Mouse (Mus musculus): ENCODE measurements at regions not wholly inside any gene's neighbourhood (a gene's known extent, or its start where the extent isn't known, plus 50 kb on each side); places are given as distances from the start of the nearest gene placed in this dataset.
A peak's percentile ranks its signal among the peaks of the same experiment; 100 is the strongest.

GRCm38 (mm10) chr10:115025950-115026349 is 158.9 kb downstream of the Tph2 start:
- no peak for DNase-seq (ENCODE audit: low spot score in 2 of 2)

- no peak for DNase-seq (ENCODE audit: low spot score in 2 of 2)
These were observed 165.4 kb downstream of the Tph2 start for GRCm38 (mm10) chr10:115019443-115019842.

DNA sequence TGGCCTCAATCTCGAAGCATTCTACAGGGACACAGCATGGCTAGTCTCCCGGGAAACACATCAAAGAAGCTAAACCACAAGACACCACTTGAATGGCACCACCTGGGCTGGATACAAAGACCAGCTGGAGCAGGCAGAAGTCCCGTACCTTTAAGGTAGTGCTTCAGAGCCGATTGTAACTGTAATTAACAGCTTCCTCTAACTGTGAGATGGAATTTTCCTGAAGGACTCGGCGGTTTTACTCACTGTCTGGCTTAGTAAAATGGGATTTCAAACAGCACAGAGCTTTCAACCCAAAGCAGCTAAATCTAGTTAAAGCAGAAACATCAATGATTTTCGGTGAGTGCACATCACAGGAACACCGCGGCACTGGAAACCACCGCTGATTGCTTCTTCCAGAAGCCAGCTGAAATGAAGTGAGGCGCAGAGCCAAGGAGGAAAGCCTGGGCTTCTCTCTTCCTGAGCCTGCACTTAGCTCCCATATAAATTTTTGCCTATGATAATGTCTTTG is 171.3 kb downstream of the Tph2 start:
- peak in 1 of 2 experiments; percentile 31 for DNase-seq (ENCODE audit: low spot score in 2 of 2)

GRCm38 (mm10) chr10:115012922-115013321 is 171.9 kb downstream of the Tph2 start:
- no peak for DNase-seq (ENCODE audit: low spot score in 2 of 2)

DNA sequence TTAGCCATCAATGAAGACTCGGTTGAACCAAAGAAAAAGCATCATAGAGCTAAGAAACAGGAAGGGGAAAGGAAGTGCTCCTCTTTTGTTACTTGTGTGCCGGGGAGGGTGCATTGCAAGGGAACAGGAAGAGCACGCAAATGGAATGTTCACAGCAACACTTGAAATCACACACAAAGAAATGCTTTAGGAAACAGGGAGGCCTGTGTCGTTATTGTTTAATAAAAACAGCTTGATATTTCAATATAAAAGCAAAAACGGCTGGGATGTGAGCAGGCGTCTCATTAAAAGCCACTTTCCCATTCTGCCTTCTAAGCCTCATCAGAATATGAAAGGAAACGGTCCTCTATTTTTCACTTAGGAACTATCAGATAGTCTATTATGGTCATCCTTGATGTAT is 172.5 kb downstream of the Tph2 start:
- no peak for DNase-seq (ENCODE audit: low spot score in 2 of 2)

DNA sequence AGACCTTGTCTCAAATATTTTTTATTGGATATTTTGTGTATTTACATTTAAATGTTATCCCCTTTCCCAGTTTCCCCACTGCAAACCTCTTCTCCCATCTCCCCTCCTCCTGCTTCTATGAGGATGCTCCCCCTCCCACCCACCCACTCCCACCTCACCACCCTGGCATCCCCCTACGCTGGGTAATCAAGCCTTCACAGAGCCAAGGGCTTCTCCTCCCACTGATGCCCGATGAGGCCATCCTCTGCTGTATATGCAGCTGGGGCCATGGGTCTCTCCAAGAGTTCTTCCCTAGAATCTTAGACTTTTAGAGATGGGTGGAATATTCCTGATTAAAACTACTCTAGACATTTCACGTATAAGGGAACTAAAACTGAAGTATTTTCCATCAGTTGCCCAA is 172.9 kb downstream of the Tph2 start:
- DNase-seq (ENCODE audit: low spot score in 2 of 2), result no peak

- DNase-seq (ENCODE audit: low spot score in 2 of 2), result no peak
These were observed 188.4 kb downstream of the Tph2 start for GRCm38 (mm10) chr10:114996400-114996799.

DNA sequence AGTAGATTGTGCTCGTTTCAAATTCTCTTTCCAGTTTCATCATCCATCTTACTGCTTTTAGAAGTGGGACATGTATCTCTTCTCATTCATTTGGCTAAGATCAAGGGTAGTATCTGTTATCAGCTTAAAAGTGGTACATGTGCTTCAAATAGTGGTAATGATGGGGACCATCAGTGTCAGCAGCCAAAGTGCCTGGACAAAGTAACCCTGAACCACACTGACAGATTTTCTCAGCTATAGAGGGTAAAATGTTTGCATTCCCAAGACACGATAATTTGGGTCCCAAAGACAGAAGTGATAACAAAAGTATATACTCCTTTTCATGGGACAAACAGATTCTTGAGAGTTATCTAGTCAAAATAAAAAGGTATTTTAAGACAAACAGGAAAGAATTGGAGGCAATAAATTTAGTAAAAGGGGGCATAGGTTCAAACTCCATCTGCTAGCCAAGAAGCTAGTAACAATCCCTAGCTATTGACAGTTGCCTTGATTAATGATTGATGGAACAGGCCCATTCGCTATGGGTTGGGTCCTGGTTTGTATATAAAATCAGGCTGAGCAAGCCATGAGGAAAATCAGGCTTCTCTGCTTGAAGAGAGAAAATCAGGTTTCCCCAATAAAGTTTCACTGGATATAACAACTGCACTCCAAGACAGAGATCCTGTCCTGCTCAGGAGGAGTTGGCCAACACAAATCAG is 189.5 kb downstream of the Tph2 start:
- DNase-seq (ENCODE audit: low spot score in 2 of 2), result no peak

- DNase-seq (ENCODE audit: low spot score in 2 of 2), result no peak
These were observed 186.5 kb upstream of the Trhde start for GRCm38 (mm10) chr10:114988453-114989226.

GRCm38 (mm10) chr10:114972364-114972763 is 170.3 kb upstream of the Trhde start:
- no peak for DNase-seq (ENCODE audit: low spot score in 2 of 2)

GRCm38 (mm10) chr10:114963656-114964055 is 161.5 kb upstream of the Trhde start:
- no peak for DNase-seq (ENCODE audit: low spot score in 2 of 2)

DNA sequence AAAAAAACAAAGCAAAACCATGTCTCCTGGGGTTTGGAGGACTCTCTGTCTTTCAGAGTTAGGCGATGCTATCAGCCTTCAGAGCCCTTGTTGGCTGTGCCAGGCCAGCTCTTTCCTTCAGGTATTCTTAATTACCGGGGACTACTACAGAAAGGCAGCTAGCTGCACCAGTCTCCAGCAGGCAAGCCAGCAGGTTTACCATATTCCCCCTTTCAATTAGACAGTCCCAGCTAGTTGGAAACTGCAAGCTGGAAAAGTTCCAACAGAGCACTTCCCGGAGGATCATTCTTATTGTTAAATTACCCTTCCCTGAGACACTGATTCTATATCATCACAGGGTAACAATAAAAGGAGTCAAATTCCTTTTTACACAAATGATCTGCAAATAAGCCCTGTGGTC is 155.8 kb upstream of the Trhde start:
- DNase-seq (ENCODE audit: low spot score in 2 of 2), result no peak

- DNase-seq (ENCODE audit: low spot score in 2 of 2), result no peak
These were observed 154.2 kb upstream of the Trhde start for GRCm38 (mm10) chr10:114956257-114956656.

- DNase-seq (ENCODE audit: low spot score in 2 of 2), result no peak
These were observed 153.5 kb upstream of the Trhde start for GRCm38 (mm10) chr10:114955608-114956007.

GRCm38 (mm10) chr10:114953358-114953757 is 151.3 kb upstream of the Trhde start:
- no peak for DNase-seq (ENCODE audit: low spot score in 2 of 2)

DNA sequence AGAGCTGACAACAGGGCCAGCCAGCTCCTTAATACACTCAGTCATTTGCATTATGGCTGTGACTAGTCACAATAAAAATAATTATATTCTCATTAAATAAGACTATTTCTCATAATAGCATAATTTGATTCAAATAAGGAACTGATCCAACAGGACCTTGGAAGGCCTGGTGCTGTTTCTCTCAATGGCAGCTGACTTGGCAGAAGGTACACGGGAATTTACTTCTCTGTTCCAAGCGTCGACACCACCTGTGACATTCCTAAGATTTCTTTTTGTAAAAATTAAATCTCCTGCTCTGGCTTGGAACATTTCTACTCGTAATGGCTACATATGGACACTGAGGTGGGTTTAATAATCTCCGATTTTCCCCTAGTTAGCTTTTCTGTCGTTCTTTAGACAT is 147.1 kb upstream of the Trhde start:
- DNase-seq (ENCODE audit: low spot score in 2 of 2), result no peak

DNA sequence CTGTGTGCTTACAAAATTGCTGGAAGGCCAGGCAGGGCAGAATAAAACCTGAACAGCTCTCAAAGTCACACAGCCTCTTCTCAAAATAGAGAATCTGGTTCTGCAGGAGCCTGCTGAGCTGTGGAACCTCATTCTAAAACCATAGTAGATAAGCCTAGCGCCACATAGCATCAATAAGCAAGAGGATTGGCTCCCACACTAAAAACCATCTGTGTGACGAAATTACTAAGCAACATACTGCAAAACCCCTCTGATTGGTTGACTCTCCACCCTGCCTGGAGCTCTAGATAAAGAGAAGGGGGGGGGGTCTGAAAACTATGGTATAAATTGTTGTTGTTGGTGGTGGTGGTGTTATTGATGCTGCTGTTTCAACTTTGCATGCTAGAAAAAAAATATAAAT is 122.6 kb upstream of the Trhde start:
- no peak for DNase-seq (ENCODE audit: low spot score in 2 of 2)

- no peak for DNase-seq (ENCODE audit: low spot score in 2 of 2)
These were observed 111.9 kb upstream of the Trhde start for GRCm38 (mm10) chr10:114913971-114914370.

GRCm38 (mm10) chr10:114891916-114892315 is 89.8 kb upstream of the Trhde start:
- DNase-seq (ENCODE audit: low spot score in 2 of 2), result no peak

DNA sequence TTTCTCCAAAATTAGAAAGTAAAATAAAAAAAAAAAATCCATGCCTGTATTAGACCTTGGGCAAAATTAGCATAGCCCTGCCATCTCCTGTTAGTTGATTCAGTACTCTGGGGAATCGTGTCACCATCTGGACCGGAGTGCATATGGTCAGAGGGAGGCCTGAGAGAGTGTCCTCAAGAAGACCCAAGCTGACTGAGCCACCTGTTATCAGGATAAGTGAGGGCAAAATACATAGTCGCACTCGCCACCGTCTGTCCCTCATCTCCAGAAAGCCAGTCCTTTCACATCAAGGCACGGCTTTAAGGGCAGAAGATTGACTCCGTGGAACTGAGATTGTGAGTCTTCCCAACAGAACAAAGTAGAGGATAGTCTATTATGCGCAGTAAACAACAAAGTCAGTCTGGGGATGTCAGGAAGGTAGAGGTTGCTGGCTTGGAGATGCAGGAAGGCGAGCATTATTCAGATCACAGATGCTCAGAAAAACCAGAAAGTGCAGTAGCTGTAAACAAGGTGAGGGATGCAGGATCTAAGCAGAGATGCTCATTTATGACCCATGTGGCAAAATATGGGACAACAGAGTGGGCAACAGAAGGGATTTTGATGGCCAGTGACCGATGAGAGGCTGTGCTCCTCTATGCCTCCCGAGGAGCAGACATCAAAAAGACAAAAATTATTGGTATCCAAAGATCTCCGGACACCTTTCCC is 88.8 kb upstream of the Trhde start:
- no peak for DNase-seq (ENCODE audit: low spot score in 2 of 2)

DNA sequence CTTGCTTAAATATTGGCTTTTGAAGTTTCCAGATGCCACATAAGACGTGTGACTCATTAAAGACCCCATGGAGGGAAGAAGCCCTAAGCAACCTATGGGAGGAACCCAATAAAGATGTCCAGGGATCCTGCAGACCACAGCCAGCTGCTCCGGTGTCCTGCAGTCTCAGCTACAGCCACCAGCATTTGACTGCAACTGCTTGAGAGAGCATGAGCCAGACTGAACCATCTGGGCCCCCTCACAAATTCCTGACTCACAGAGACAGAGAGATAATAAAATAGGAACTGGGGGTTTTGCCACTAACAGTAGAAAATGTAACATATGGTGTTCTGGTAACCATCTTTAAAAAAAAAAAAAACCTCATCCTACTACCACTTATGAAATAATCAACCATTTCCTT is 69.1 kb upstream of the Trhde start:
- DNase-seq (ENCODE audit: low spot score in 2 of 2), result peak; percentile 40 to 58

DNA sequence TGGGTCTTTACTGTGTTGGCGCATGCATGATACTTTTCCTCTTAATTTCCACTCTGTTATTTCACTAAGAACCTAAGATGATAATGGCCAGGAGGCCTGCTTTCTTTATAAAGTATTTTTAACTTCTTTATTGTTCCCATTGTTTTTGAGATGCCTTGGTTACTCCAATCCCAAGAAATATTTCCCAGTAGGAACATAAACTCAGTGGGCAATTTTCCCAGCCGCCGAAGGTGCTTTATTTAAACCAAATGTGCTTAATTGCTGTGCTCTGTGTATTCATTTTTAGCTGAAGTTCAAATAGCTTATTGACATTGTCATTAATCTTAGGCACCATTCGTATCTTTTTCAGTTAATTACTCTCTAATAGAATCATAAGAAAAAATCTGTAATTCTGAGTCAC is 55.1 kb upstream of the Trhde start:
- DNase-seq (ENCODE audit: low spot score in 2 of 2), result no peak

DNA sequence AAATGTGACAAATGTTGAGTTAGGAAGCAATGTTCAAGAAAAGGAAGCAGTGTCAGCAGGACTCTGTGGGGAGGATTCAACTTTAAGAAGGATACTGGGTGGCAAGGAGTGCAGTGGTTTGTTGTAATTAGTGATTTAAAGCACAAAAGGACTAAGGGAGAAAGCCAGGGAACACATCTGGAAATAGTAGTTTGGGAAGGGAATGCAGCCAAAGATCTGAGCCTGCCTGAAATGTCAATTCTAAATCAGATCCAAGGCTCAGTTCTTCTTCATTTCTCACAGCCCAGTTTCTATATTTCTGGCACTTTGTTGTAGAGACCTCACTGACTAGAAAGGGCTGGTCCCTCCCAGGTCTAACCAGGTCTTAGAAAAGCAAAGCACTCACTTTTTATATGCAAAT is 50.6 kb upstream of the Trhde start:
- DNase-seq (ENCODE audit: low spot score in 2 of 2), result no peak

All from frontal cortex, postnatal 36 days (tissue).